Mouse (Mus musculus) gastrocnemius, adult 8-10 months (tissue): ENCODE data around the gene Apbb2. TPM values are rescaled to one million over a fixed set of nuclear protein-coding genes. Genes with fewer than 3 reads are reported as not detected.

Experiments
- DNase-seq, 2 experiments: peaks; one replicate each; pipeline ENCODE4 v3.0.0; 2022; ENCODE audit warnings: low spot score in 2 of 2
- total RNA-seq, 4 experiments: library from RNA; stranded (reverse); gene quantifications; 2 replicates each; pipeline ENCODE4 v1.2.4; 2022

Gene Apbb2
- total RNA-seq, result 10 to 100 TPM; 29.3 to 55.9 (median 38.8) TPM

- peak; percentile 86 to 91 for DNase-seq
Observed at GRCm38 (mm10) chr5:66618597-66618996, at the start of gene Apbb2. Gene Apbb2, minus strand, starts transcription at chr5:66618784.

- no peak for DNase-seq
Observed at GRCm38 (mm10) chr5:66654220-66654619, 35.6 kb upstream of the Apbb2 start.

- no peak for DNase-seq
Observed at GRCm38 (mm10) chr5:66647504-66647903, 28.9 kb upstream of the Apbb2 start.

GRCm38 (mm10) chr5:66643260-66643659 is 24.7 kb upstream of the Apbb2 start:
- no peak for DNase-seq

- no peak for DNase-seq
Observed at GRCm38 (mm10) chr5:66642156-66642555, 23.6 kb upstream of the Apbb2 start.

GRCm38 (mm10) chr5:66635459-66636079 is 17.0 kb upstream of the Apbb2 start:
- no peak for DNase-seq

- no peak for DNase-seq
Observed at GRCm38 (mm10) chr5:66627805-66628204, 9.2 kb upstream of the Apbb2 start.

GRCm38 (mm10) chr5:66620191-66620625 is 1.6 kb upstream of the Apbb2 start:
- DNase-seq, result peak; percentile 60 to 78

GRCm38 (mm10) chr5:66619675-66620074 is 1.1 kb upstream of the Apbb2 start:
- no peak for DNase-seq

GRCm38 (mm10) chr5:66619195-66619594 is 611 bp upstream of the Apbb2 start:
- DNase-seq, result no peak

- no peak for DNase-seq
Observed at GRCm38 (mm10) chr5:66617921-66618460, 593 bp downstream of the Apbb2 start.

- no peak for DNase-seq
Observed at GRCm38 (mm10) chr5:66614940-66615339, 3.6 kb downstream of the Apbb2 start.

- DNase-seq, result no peak
Observed at GRCm38 (mm10) chr5:66613725-66614124, 4.9 kb downstream of the Apbb2 start.

- no peak for DNase-seq
Observed at GRCm38 (mm10) chr5:66612964-66613363, 5.6 kb downstream of the Apbb2 start.

GRCm38 (mm10) chr5:66611851-66612250 is 6.7 kb downstream of the Apbb2 start:
- no peak for DNase-seq

GRCm38 (mm10) chr5:66611361-66611760 is 7.2 kb downstream of the Apbb2 start:
- DNase-seq, result no peak

GRCm38 (mm10) chr5:66610270-66610669 is 8.3 kb downstream of the Apbb2 start:
- no peak for DNase-seq

GRCm38 (mm10) chr5:66609306-66609705 is 9.3 kb downstream of the Apbb2 start:
- no peak for DNase-seq

- DNase-seq, result no peak
Observed at GRCm38 (mm10) chr5:66607801-66608200, 10.8 kb downstream of the Apbb2 start.

GRCm38 (mm10) chr5:66607201-66607600 is 11.4 kb downstream of the Apbb2 start:
- DNase-seq, result no peak

- no peak for DNase-seq
Observed at GRCm38 (mm10) chr5:66605636-66606035, 12.9 kb downstream of the Apbb2 start.

- no peak for DNase-seq
Observed at GRCm38 (mm10) chr5:66604423-66604822, 14.2 kb downstream of the Apbb2 start.

GRCm38 (mm10) chr5:66603746-66604145 is 14.8 kb downstream of the Apbb2 start:
- no peak for DNase-seq
